Mouse (Mus musculus) C2C12 (cell line): Measurements from ENCODE around the gene Mst1.

Source experiments
- CEBPB ChIP-seq: IDR thresholded peaks from one replicate; pipeline ENCODE4 v1.6.1; 2011; ENCODE audit warnings: low read depth, mild to moderate bottlenecking, control low read depth, moderate library complexity
- CTCF ChIP-seq: IDR thresholded peaks from one replicate; pipeline ENCODE4 v1.5.1; 2011; ENCODE audit not compliant: control insufficient read depth, insufficient read depth, insufficient read length
- USF1 ChIP-seq: IDR thresholded peaks from one replicate; pipeline ENCODE4 v1.6.1; 2011; ENCODE audit warnings: low read depth, mild to moderate bottlenecking, control low read depth, moderate library complexity

DNA sequence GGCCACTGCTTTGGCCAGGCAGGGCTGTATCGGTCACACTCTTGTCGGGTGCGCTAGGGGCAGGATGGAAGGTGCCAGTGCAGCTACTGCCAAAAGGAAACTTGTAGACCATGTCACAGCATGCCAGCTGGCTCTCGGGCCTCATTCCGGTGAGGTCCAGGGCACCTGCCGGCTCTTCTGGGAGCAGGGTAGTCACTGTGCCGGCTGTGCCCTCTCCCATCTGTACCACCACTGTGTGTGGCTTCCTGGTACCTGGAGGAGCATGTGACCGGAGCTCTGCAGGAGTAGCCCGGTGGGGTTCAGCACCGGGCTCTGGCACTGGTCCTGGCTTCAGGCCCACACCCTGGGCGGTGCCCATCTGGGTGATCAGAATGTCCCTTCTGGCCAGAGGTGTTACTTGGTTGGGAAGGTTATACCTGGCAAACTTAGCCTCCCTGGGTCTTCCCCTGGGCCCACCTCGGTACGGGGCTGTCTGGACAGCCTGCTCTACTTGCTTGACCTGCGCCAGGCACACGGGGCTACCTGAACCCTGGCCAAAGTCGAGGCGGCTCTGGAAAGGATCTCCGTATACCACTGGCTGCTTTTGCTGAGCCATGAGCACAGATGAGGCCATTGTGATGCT lies 32.6 kb downstream of the Mst1 start:
- TF ChIP-seq CTCF (no peak), USF1 (no peak), CEBPB (no peak)
